Mouse (Mus musculus) MEL (cell line): ENCODE data around the gene Fbn1. TPM values are rescaled to one million over a fixed set of nuclear protein-coding genes. Genes with fewer than 3 reads are reported as not detected.

Experiments
- DNase-seq: peaks from one replicate; pipeline ENCODE4 v3.0.0; 2011; ENCODE audit warnings: low read depth, low spot score
- H3K27ac ChIP-seq: 2 replicates; pipeline ENCODE4 v1.5.1; 2012; ENCODE audit warnings: low read depth, mild to moderate bottlenecking, control low read depth, low read length, moderate library complexity; ENCODE audit not compliant: control insufficient read depth
- H3K27me3 ChIP-seq, 2 experiments: fragments of 150-350 bp in 1 of 2; sonication (generic) in 1 of 2; 2 replicates each; pipeline ENCODE4 v1.6.1; 2012; ENCODE audit warnings: low read length in 2 of 2, mild to moderate bottlenecking in 2 of 2, improper control_type of control experiment in 1 of 2, moderate library complexity in 1 of 2; ENCODE audit not compliant: insufficient read depth in 2 of 2, control insufficient read depth in 1 of 2
- H3K36me3 ChIP-seq, 2 experiments: 2 replicates each; pipeline ENCODE4 v1.6.1; 2012 to 2014; ENCODE audit warnings: low read length in 2 of 2, improper control_type of control experiment in 1 of 2, inconsistent platforms in 1 of 2, mild to moderate bottlenecking in 1 of 2; ENCODE audit not compliant: insufficient read depth in 2 of 2, control insufficient read depth in 1 of 2
- H3K4me1 ChIP-seq, 2 experiments: fragments of 150-350 bp in 1 of 2; sonication (generic) in 1 of 2; 2 replicates each; pipeline ENCODE4 v1.6.1; 2012; ENCODE audit warnings: low read length in 2 of 2, improper control_type of control experiment in 1 of 2, mild to moderate bottlenecking in 1 of 2; ENCODE audit not compliant: insufficient read depth in 2 of 2, control insufficient read depth in 1 of 2
- H3K4me3 ChIP-seq, 2 experiments: fragments of 150-350 bp in 1 of 2; sonication (generic) in 1 of 2; 2 replicates each; pipeline ENCODE4 v1.5.1; 2012; ENCODE audit warnings: low read depth in 2 of 2, low read length in 2 of 2, mild to moderate bottlenecking in 2 of 2, moderate library complexity in 2 of 2, control low read depth in 1 of 2, improper control_type of control experiment in 1 of 2; ENCODE audit not compliant: control insufficient read depth in 1 of 2, insufficient read depth in 1 of 2
- H3K79me2 ChIP-seq: 2 replicates; pipeline ENCODE4 v1.6.1; 2012; ENCODE audit warnings: mild to moderate bottlenecking, low read length, moderate library complexity; ENCODE audit not compliant: control insufficient read depth, poor library complexity, insufficient read depth
- H3K9ac ChIP-seq: 2 replicates; pipeline ENCODE4 v1.6.1; 2012; ENCODE audit warnings: low read depth, mild to moderate bottlenecking, control low read depth, low read length, moderate library complexity; ENCODE audit not compliant: control insufficient read depth, poor library complexity, severe bottlenecking
- H3K9me3 ChIP-seq: fragments of 150-350 bp; sonication (generic); replicated peaks from 2 replicates; pipeline ENCODE4 v1.6.1; 2012; ENCODE audit warnings: mild to moderate bottlenecking, low read length, improper control_type of control experiment, moderate library complexity; ENCODE audit not compliant: insufficient read depth
- BHLHE40 ChIP-seq: IDR thresholded peaks from 2 replicates; pipeline ENCODE4 v1.6.1; 2012; ENCODE audit warnings: low read depth, mild to moderate bottlenecking, inconsistent platforms, low read length, improper control_type of control experiment, borderline replicate concordance
- E2F4 ChIP-seq: IDR thresholded peaks from 2 replicates; pipeline ENCODE4 v1.6.1; 2011; ENCODE audit warnings: low read depth, low read length, improper control_type of control experiment, borderline replicate concordance
- GABPA ChIP-seq: IDR thresholded peaks from 2 replicates; pipeline ENCODE4 v1.6.1; 2012; ENCODE audit warnings: low read depth, mild to moderate bottlenecking, inconsistent platforms, low read length, improper control_type of control experiment, moderate library complexity
- MEF2A ChIP-seq: IDR thresholded peaks from 2 replicates; pipeline ENCODE4 v1.6.1; 2014; ENCODE audit warnings: low read depth, mild to moderate bottlenecking, inconsistent platforms, low read length, improper control_type of control experiment; ENCODE audit not compliant: poor library complexity, insufficient replicate concordance, severe bottlenecking; ENCODE audit errors: extremely low read depth
- MXI1 ChIP-seq: IDR thresholded peaks from 2 replicates; pipeline ENCODE4 v1.6.1; 2011; ENCODE audit warnings: mild to moderate bottlenecking, low read depth, low read length, improper control_type of control experiment
- MYB ChIP-seq: IDR thresholded peaks from 2 replicates; pipeline ENCODE4 v1.6.1; 2011; ENCODE audit warnings: mild to moderate bottlenecking, low read depth, low read length, improper control_type of control experiment
- MYC ChIP-seq: IDR thresholded peaks from 2 replicates; pipeline ENCODE4 v1.6.1; 2011; ENCODE audit warnings: low read depth, mild to moderate bottlenecking, low read length, improper control_type of control experiment, moderate library complexity
- POLR2AphosphoS2 ChIP-seq: IDR thresholded peaks from 2 replicates; pipeline ENCODE4 v1.6.1; 2011; ENCODE audit warnings: low read length, improper control_type of control experiment
- POLR2AphosphoS5 ChIP-seq: IDR thresholded peaks from 2 replicates; pipeline ENCODE4 v1.6.1; 2012; ENCODE audit warnings: low read depth, borderline replicate concordance, mild to moderate bottlenecking, inconsistent platforms, low read length, moderate library complexity, mixed read lengths
- RCOR1 ChIP-seq: IDR thresholded peaks from 2 replicates; pipeline ENCODE4 v1.6.1; 2012; ENCODE audit warnings: low read depth, mild to moderate bottlenecking, inconsistent platforms, low read length, improper control_type of control experiment
- TBP ChIP-seq: IDR thresholded peaks from 2 replicates; pipeline ENCODE4 v1.8.0; 2011; ENCODE audit warnings: low read depth, low read length, improper control_type of control experiment
- TCF12 ChIP-seq: IDR thresholded peaks from 2 replicates; pipeline ENCODE4 v1.6.1; 2014; ENCODE audit warnings: low read depth, mild to moderate bottlenecking, inconsistent platforms, low read length, improper control_type of control experiment, moderate library complexity
- USF2 ChIP-seq, 2 experiments: IDR thresholded peaks; 2 replicates each; pipeline ENCODE4 v1.6.1; 2011 to 2012; ENCODE audit warnings: improper control_type of control experiment in 2 of 2, low read length in 2 of 2, borderline replicate concordance in 1 of 2, inconsistent platforms in 1 of 2, low read depth in 1 of 2, mild to moderate bottlenecking in 1 of 2; ENCODE audit not compliant: insufficient read depth in 1 of 2
- ZC3H11A ChIP-seq: IDR thresholded peaks from 2 replicates; pipeline ENCODE4 v1.6.1; 2012; ENCODE audit warnings: low read depth, mild to moderate bottlenecking, inconsistent platforms, low read length, improper control_type of control experiment
- ZMIZ1 ChIP-seq: IDR thresholded peaks from 2 replicates; pipeline ENCODE4 v1.6.1; 2012; ENCODE audit warnings: low read depth, mild to moderate bottlenecking, inconsistent platforms, low read length, improper control_type of control experiment, moderate library complexity
- ZNF384 ChIP-seq: IDR thresholded peaks from 2 replicates; pipeline ENCODE4 v1.6.1; 2012; ENCODE audit warnings: low read depth, mild to moderate bottlenecking, inconsistent platforms, low read length, improper control_type of control experiment
- polyA plus RNA-seq, 2 experiments: library from polyadenylated mRNA; stranded (reverse) in 1 of 2; unstranded in 1 of 2; fragments of >175 nt in 1 of 2; fragments of >200 nt in 1 of 2; gene quantifications; 2 replicates each; pipeline versions ENCODE4 v1.2.1 to v1.2.4; 2012; ENCODE audit warnings: low replicate concordance in 2 of 2, low read depth in 1 of 2; ENCODE audit not compliant: insufficient read length in 2 of 2, insufficient read depth in 1 of 2, missing spikeins in 1 of 2
- total RNA-seq: library from RNA; depleted of rRNA; stranded (reverse); fragments of 300-350 nt; gene quantifications from 2 replicates; pipeline ENCODE4 v1.2.3, GENCODE M21; 2012

The Fbn1 gene
- total and polyA plus RNA-seq, 3 experiments = 0.01 TPM; not detected in 2

DNA sequence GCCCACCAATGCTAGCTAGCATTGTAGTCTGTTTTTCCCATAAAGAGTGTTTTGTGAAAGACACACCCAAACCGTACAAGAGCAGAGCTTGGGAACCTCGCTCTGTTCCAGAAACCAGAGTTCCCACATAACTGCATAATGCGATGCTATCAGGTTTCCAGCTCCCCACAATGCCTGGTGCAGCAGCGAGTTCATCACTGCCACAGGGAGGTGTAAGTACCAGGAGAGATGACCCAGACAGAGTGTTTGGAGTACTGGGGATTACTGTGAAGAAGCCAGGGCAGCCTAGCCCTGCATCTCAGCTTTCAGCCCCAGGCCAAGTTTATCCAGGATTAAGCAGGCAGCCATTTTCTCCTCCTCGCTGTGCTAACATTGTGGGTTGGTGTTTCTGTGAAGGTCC, 232.2 kb downstream of the Fbn1 start:
- H3K27ac ChIP-seq = no peak overlapping the region
- H3K9ac ChIP-seq = no peak overlapping the region
- DNase-seq = no peak
- no peak for TF ChIP-seq BHLHE40
- TF ChIP-seq POLR2AphosphoS2 = no peak
- TF ChIP-seq MEF2A = no peak
- no peak for TF ChIP-seq MYB
- TF ChIP-seq POLR2AphosphoS5 = no peak
- H3K79me2 ChIP-seq = no peaks in the 10 kb centered on the region
- peaks cover 0 to 1% of the 10 kb centered on the region in 2 experiments; a peak in 1 of 4 replicates for H3K27me3 ChIP-seq
- peaks cover 0 to 6% of the 10 kb centered on the region in 2 experiments; a peak in 1 of 4 replicates for H3K4me1 ChIP-seq
- no peaks in the 10 kb centered on the region for H3K36me3 ChIP-seq
- H3K9me3 ChIP-seq = no peaks in the 10 kb centered on the region
- no peak overlapping the region for H3K4me3 ChIP-seq

DNA sequence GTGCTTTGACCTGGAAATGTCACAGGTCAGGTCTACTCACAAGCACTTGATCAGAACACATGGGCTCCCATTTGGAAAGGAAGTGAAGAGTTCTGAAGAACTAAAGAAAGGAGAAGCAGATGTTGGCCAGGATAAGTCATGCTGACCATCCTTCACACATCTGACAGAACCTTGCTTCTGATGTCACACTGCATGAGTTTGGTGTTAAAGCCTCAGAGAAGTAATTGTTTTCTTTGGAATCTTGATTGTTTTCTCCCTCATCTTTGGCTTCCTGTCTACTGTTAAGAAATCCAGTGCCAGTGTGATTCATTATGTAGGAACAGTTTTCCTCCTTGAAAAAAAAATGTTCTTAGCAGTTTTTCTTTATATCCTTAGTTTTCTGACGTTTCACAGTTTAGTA, 238.9 kb downstream of the Fbn1 start:
- H3K4me1 ChIP-seq = no peaks in the 10 kb centered on the region
- no peaks in the 10 kb centered on the region for H3K27me3 ChIP-seq
- TF ChIP-seq RCOR1 (no peak), POLR2AphosphoS2 (no peak), TCF12 (no peak), MEF2A (no peak), E2F4 (no peak), MXI1 (no peak), TBP (no peak), ZC3H11A (no peak), MYC (no peak), GABPA (no peak), USF2 (IDR thresholded peaks at IDR 0.05; ENCODE audit: borderline replicate concordance in 1 of 2, insufficient read depth in 1 of 2, low read depth in 1 of 2, low read length in 2 of 2) (no peak), ZNF384 (no peak), ZMIZ1 (no peak)
- no peaks in the 10 kb centered on the region for H3K9me3 ChIP-seq
- no peak overlapping the region for H3K27ac ChIP-seq
- H3K36me3 ChIP-seq = no peaks in the 10 kb centered on the region
- no peaks in the 10 kb centered on the region for H3K79me2 ChIP-seq
- no peak for DNase-seq
- no peak overlapping the region for H3K4me3 ChIP-seq
- no peak overlapping the region for H3K9ac ChIP-seq
